Mouse (Mus musculus) liver, embryonic 14.5 days (tissue): Measurements from ENCODE around the gene Surf2. TPM values are rescaled to one million over a fixed set of nuclear protein-coding genes. Genes with fewer than 3 reads are reported as not detected.
A peak's percentile ranks its signal among the peaks of the same experiment; 100 is the strongest.
"Not testable (repeated sequence)": the region's sequence is repeated elsewhere in the genome, so short reads cannot be mapped to it uniquely, and the experiment has no call there.

Source experiments
- ATAC-seq: fragments of 200-750 bp; cut with Nextera tagmentation; 2 replicates; pipeline ENCODE4 v1.8.0; 2017; ENCODE audit warnings: moderate number of reproducible peaks, mild to moderate bottlenecking, moderate library complexity; ENCODE audit not compliant: insufficient read depth
- DNase-seq, 3 experiments: peaks; one replicate each; pipeline ENCODE4 v3.0.0-alpha.2; 2012 to 2013; ENCODE audit warnings: low read depth in 3 of 3, low spot score in 3 of 3
- H3K27ac ChIP-seq: fragments of 300-500 bp; sonication (generic); 2 replicates; pipeline ENCODE4 v1.5.1; 2014; ENCODE audit warnings: moderate library complexity, mild to moderate bottlenecking, control low read depth, inconsistent platforms
- H3K27me3 ChIP-seq: fragments of 300-500 bp; sonication (generic); 2 replicates; pipeline ENCODE4 v1.6.1; 2014; ENCODE audit warnings: mild to moderate bottlenecking, low read length, moderate library complexity; ENCODE audit not compliant: control insufficient read depth, insufficient read depth
- H3K36me3 ChIP-seq: fragments of 300-500 bp; sonication (generic); replicated peaks from 2 replicates; pipeline ENCODE4 v1.6.1; 2014; ENCODE audit warnings: low read depth; ENCODE audit not compliant: control insufficient read depth, insufficient read depth
- H3K4me1 ChIP-seq, 2 experiments: fragments of 200-500 bp in 1 of 2; fragments of 300-500 bp in 1 of 2; sonication (generic) in 1 of 2; replicated peaks; 2 replicates each; pipeline ENCODE4 v1.6.1; 2012 to 2014; ENCODE audit warnings: antibody characterized with exemption in 1 of 2, inconsistent platforms in 1 of 2, low read length in 1 of 2; ENCODE audit not compliant: control insufficient read depth in 2 of 2, insufficient read depth in 2 of 2
- H3K4me2 ChIP-seq: fragments of 300-500 bp; sonication (generic); 2 replicates; pipeline ENCODE4 v1.6.1; 2014; ENCODE audit warnings: low read depth, mild to moderate bottlenecking, control low read depth, moderate library complexity
- H3K4me3 ChIP-seq, 2 experiments: fragments of 200-500 bp in 1 of 2; fragments of 300-500 bp in 1 of 2; sonication (generic) in 1 of 2; 2 replicates each; pipeline ENCODE4 v1.5.1; 2012 to 2014; ENCODE audit warnings: low read depth in 2 of 2, low read length in 2 of 2, mild to moderate bottlenecking in 2 of 2, control low read depth in 1 of 2, inconsistent platforms in 1 of 2, moderate library complexity in 1 of 2; ENCODE audit not compliant: insufficient read depth in 1 of 2
- H3K9ac ChIP-seq: fragments of 300-500 bp; sonication (generic); replicated peaks from 2 replicates; pipeline ENCODE4 v1.6.1; 2014; ENCODE audit warnings: mild to moderate bottlenecking, control low read depth, moderate library complexity
- H3K9me3 ChIP-seq: fragments of 300-500 bp; sonication (generic); 2 replicates; pipeline ENCODE4 v1.6.1; 2016; ENCODE audit warnings: low read length, mixed read lengths; ENCODE audit not compliant: control insufficient read depth
- CTCF ChIP-seq: IDR thresholded peaks from 2 replicates; pipeline ENCODE4 v1.5.1; 2016; ENCODE audit warnings: antibody characterized with exemption, low read depth, control low read depth
- EP300 ChIP-seq: IDR thresholded peaks from 2 replicates; pipeline ENCODE4 v1.6.1; 2016; ENCODE audit warnings: antibody characterized with exemption, low read depth
- WGBS: fragments of 180-500 bp; shearing (Covaris S2); extraction: QIAGEN DNeasy Blood & Tissue Kit; methylation state at CpG from one replicate; pipeline ENCODE4 v1.1.7; 2014; ENCODE audit not compliant: insufficient replicate concordance; 5-methylcytosine and 5-hydroxymethylcytosine counted together
- polyA plus RNA-seq, 2 experiments: library from polyadenylated mRNA; depleted of rRNA in 1 of 2; stranded (reverse) in 1 of 2; unstranded in 1 of 2; fragments of >200 nt; fragmentation: Nextera tagmentation in 1 of 2; extraction: Ambion mirVana in 1 of 2; gene quantifications; 2 replicates each; pipeline versions ENCODE4 v1.2.1 to v1.2.3; 2012 to 2014

The Surf2 gene
- polyA plus RNA-seq (2012; rRNA removed) (21.0 and 27.2 TPM in 2 replicates), polyA plus RNA-seq (2014; fragmentation: Nextera tagmentation; extraction: Ambion mirVana) (20.0 and 21.7 TPM in 2 replicates)

DNA sequence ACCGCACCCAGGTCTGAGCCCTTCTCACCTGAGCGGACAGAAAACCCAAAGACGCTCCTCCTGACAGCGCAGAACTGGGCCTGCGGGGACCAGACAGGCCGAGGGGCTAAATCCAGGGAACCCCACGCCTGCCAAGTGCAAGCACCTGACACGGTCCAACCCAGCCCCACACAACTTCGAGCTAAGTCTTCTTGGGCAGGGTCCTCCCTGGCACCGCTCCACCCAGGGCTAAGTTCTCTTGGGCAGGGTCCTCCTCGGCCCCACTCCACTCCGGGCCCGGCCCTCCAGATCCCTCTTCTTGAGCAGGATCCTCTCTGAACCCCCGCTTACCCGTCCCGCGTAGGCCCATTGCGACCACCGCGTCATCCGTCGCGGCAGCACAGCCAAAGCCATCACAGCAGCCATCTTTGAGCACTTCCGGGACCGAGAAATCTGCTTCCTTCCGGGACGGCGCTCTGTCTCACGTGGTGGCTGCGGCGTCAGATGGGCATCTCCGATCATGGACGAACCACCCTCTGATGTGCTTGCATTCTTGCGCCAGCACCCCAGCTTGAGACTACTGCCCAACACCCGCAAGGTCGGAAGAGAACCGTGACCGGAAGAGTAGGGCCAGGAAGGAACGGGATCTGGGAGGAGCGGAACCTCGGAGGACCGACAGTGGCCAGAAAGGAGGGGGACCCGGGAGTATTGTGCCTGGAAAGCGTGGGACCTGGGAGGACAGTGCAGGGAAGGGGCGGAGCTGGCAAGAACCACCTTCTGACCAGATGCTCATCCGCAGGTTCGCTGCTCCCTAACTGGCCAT, at the start of gene Surf2, which contains the start of gene Surf1:
Gene Surf2 (plus strand): TSS at position 441 of the 802 bp plus-strand sequence.
Gene Surf1 (minus strand): TSS at position 604 of the 802 bp plus-strand sequence.
- Histone ChIP-seq H3K4me3 (peak within 1 kb of the TSS; percentile 71 to 89), H3K36me3 (peaks cover 61% of the 10 kb centered on the region), H3K27me3 (no peaks in the 10 kb centered on the region), H3K4me1 (peaks cover 16 to 25% of the 10 kb centered on the region in 2 experiments), H3K4me2 (peak within 1 kb of the TSS; percentile 99), H3K9ac (peak within 1 kb of the TSS; percentile 72), H3K27ac (peak within 1 kb of the TSS; percentile 62), H3K9me3 (no peaks in the 10 kb centered on the region)
- 2% methylated on average over 47 of the region's 47 CpGs for WGBS
- ATAC-seq (peak; percentile 71), DNase-seq (peak; percentile 65 to 70 (median 65))
- TF ChIP-seq EP300 (no peak), CTCF (no peak)

DNA sequence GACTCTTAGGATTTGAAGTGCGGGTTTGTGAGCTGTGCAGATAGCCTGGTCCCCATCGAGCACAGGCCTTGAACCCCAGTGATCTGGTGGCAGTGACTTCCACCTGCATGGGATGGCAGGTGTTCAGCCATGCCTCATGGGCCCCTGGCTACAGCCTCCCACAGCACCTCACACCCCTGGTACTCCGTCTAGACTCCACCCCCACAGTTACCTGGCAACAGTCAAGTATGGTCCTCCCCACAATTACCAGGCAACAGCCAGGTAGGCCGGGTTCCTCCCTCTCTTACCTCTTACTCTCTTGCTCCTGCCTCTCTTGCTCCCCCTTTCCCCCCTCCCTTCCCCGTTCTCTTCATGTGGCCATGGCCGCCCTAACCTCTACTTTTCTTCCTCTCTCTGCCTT, 45.5 kb upstream of the Surf2 start:
- ATAC-seq (no peak), DNase-seq (no peak)
- TF ChIP-seq EP300 (no peak), CTCF (no peak)
- H3K4me1 ChIP-seq, result no peaks in the 10 kb centered on the region
- no peaks in the 10 kb centered on the region for H3K27me3 ChIP-seq
- H3K9me3 ChIP-seq, result no peaks in the 10 kb centered on the region
- 41% methylated on average over 6 of the region's 6 CpGs for WGBS
- H3K4me2 ChIP-seq, result no peak overlapping the region
- no peaks in the 10 kb centered on the region for H3K36me3 ChIP-seq
- H3K4me3 ChIP-seq, result no peak overlapping the region
- no peak overlapping the region for H3K27ac ChIP-seq
- no peak overlapping the region for H3K9ac ChIP-seq

- no peak for ATAC-seq
- no peak for DNase-seq
- H3K4me1 ChIP-seq, result no peaks in the 10 kb centered on the region
- no peaks in the 10 kb centered on the region for H3K27me3 ChIP-seq
- H3K9me3 ChIP-seq, result no peaks in the 10 kb centered on the region
- H3K4me2 ChIP-seq, result no peak overlapping the region
- no peaks in the 10 kb centered on the region for H3K36me3 ChIP-seq
- H3K4me3 ChIP-seq, result no peak overlapping the region
- no peak overlapping the region for H3K9ac ChIP-seq
- TF ChIP-seq EP300, result no peak
- no peak overlapping the region for H3K27ac ChIP-seq
Observed at GRCm38 (mm10) chr2:26878571-26878970, 37.6 kb upstream of the Surf2 start.

DNA sequence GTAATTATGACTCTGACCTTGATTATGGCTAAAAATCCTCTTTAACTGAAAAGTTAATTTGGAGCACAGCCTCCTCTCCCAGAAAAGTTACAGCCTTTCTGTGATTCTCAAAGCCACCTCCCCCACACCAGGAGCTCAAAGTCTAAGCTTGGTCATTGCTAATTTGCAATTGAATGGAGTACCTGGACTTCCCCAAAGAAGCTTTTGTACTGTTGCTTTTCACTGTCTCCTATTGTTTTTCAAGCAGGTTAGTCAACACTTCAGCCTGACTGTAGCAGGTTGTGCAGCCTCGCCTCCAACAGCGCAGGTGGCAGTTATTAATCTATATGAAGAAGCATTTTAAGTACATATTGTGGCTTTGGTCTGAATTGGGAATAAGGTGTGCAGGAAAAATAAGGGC, 30.6 kb upstream of the Surf2 start:
- H3K27me3 ChIP-seq, H3K36me3 ChIP-seq, H3K4me1 ChIP-seq, H3K9me3 ChIP-seq, H3K27ac ChIP-seq, H3K4me3 ChIP-seq, DNase-seq, H3K4me2 ChIP-seq, H3K9ac ChIP-seq, ATAC-seq: not testable (repeated sequence)
- WGBS, result 72% methylated on average over 2 of the region's 2 CpGs

DNA sequence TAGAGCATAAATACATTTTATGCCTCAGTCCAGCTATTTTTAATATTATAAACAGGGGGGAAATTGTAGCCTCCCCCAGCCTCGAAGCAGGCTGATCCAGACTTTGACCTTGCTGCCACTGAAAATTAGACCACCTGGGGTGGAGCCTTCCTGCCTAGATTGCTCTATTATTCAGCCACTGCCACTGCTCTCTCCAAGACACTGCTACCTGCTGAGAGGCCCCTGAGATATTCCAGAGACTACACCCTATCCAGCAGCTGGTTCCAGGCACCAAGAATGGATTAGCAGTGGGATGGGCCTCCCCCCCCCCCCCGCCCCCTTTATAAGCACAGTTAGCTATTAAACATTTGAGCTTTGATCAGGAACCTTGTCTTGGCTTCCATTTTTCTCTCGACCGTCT, 30.0 kb upstream of the Surf2 start:
- H3K27ac ChIP-seq, H3K4me3 ChIP-seq, H3K36me3 ChIP-seq, H3K27me3 ChIP-seq, DNase-seq, H3K9ac ChIP-seq, ATAC-seq, H3K4me2 ChIP-seq, H3K4me1 ChIP-seq, H3K9me3 ChIP-seq: not testable (repeated sequence)
- WGBS, result 61% methylated on average over 4 of the region's 4 CpGs
